Mouse (Mus musculus) A20 (cell line): ENCODE results near the gene Anxa11.
"Not testable (repeated sequence)": the region's sequence is repeated elsewhere in the genome, so short reads cannot be mapped to it uniquely, and the experiment has no call there.

Source experiments
- DNase-seq: peaks from one replicate; pipeline ENCODE4 v3.0.0-alpha.2; 2011; ENCODE audit warnings: low read depth, low spot score

Gene Anxa11

DNA sequence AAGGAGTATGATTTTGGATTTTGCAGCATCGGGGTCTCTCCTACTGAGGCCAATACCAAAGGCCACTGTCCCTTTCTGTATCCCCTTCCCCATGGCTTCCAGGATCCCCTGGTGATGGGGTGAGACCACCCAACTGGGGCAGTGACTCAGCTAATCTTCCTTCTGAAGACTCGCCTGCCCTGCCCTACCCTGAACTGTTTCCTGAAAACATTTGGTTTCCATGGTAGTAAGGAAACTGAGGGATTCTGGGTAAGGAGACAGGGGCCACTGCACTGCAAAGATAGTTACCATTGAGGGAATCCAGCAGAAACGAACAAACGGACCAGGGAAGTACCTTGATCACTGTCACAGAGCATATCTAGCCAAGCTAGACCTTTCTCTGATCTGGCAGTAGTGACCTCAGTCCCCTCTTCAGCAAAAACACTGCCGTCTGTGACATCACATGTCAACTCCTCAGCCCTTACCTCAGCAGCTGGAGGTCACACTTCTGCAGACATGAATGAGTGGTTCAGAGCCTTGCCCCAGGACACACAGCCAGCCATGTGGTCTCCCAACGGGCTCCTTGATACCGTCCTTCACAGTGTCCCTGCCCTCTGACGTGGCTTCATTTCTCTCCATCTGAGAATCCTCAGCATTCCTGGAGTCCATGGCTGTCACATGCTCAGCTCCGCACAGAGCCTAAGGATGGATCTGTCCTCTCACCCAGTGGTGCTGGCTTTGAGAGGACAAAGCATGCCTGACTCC is 27.4 kb downstream of the Anxa11 start:
- no peak for DNase-seq

DNA sequence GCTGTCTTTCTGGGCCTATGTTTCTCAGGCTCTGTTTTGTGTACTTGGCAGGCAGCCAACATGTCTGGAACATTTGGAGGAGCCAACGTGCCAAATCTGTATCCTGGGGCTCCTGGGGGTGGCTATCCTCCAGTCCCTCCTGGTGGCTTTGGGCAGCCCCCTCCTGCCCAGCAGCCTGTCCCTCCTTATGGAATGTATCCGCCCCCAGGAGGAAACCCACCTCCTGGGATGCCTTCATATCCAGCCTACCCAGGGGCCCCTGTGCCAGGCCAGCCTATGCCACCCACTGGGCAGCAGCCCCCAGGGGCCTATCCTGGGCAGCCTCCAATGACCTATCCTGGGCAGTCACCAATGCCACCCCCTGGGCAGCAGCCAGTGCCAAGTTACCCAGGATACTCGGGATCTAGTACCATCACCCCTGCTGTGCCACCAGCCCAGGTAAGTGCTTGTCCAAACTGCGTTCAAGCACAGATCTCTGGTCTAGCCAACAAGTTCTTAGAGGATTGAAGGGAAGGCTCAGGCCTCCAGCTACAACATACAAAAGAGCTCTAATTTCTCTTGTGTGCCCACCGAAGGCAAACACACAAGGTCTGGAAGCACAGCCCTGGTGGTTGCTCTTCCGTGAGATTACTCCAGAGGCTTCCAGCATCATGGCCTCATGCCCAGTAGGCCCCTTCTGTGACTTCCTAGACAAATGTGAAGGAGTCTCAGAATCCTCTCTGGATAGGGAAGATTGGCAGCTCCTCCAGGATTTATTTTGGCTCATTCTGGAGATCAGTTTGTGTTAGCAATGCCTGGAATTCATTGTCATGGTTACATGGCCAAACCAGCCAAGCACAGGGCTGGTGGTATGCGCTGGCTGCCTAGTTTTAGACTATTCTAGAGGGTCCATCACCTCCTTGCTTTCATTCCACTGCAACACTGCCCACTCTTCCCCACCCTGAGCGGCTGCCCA is 30.8 kb downstream of the Anxa11 start:
- DNase-seq: no peak

GRCm38 (mm10) chr14:25876640-25877039 is 34.7 kb downstream of the Anxa11 start:
- DNase-seq: not testable (repeated sequence)

GRCm38 (mm10) chr14:25881769-25882168 is 39.8 kb downstream of the Anxa11 start:
- not testable (repeated sequence) for DNase-seq

DNA sequence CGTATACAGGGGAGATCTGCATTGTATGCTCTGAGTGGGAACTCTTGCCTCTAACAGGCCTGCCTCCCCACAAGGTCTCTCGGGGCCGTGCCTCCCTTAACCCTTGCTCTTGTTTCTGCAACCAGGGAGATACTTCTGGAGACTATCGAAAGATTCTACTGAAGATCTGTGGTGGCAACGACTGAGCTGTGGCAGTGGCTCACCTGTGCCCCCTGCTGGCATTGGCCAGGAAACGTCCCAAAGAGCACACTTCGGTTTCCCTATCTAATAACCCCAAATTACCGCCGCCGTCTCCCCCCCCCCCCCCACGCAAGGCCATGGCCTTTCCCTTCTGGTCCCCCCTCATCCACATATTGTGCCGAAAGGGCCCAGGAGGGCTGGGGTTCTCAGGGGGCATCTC is 43.9 kb downstream of the Anxa11 start:
- not testable (repeated sequence) for DNase-seq

DNA sequence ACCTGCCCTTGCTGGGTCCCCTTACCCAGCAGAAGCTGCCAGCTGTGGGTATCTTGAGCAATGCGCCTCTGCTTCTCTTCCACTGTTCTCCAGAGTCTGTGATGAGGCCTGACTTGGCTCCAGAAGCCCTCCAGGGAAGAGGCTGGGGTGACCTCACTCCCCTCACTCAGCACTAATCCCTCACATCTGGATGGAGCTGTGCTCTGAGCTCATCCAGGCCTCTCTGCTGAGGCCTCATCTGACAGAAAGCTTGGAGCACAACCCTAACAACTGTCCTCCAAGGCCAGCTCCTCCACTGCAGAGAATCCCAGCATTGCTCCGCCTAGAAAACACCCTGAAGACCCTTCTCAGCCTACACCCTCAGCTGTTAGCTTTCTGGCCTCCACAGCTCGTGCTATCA is 52.6 kb downstream of the Anxa11 start:
- not testable (repeated sequence) for DNase-seq

DNA sequence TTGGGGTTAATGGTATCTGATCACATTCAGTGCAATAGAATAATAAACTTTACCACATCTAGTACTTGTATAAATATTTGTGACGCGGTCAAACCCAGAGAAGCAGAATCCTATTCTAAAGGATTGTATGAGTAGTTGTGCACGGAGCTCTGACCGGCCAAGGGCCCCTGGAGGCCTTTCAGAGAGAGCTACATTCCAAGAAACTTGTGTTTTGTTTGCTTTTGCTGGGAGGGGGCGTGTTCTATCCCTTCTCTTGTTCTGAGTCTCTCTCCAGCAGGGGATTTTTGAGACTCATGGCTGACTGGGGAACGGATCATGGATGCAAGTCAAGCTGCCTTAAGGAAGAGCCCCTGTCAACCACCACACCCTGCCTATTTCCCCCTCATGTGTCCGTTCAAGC is 53.7 kb downstream of the Anxa11 start:
- not testable (repeated sequence) for DNase-seq

GRCm38 (mm10) chr14:25903000-25903399 is 61.0 kb downstream of the Anxa11 start, which contains the start of gene Plac9a:
TSS of gene Plac9a (minus strand) at chr14:25903100.
- not testable (repeated sequence) for DNase-seq

GRCm38 (mm10) chr14:25905243-25905642 is 63.3 kb downstream of the Anxa11 start:
- DNase-seq: not testable (repeated sequence)

DNA sequence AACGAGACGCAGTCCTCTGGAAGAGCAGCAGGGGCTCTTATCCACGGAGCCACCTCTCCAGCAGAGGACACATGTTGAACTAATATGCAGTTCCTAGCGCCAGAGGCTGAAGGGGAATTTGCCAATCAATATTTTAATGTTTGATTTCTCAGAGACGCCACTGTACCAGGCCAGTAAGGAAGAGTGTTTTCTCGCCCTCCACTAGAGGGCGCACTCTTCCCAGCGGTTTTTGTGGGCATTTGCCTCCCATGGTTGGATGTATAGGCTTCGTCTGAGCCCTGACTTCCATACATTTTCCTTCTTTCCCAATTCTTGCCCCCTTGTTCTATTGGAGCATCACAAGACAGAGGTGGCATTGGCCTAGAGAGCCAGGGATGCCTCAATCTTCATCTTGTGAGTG is 65.3 kb downstream of the Anxa11 start:
- DNase-seq: not testable (repeated sequence)

GRCm38 (mm10) chr14:25908976-25909375 is 67.0 kb downstream of the Anxa11 start:
- DNase-seq: not testable (repeated sequence)

- DNase-seq: not testable (repeated sequence)
Measured at GRCm38 (mm10) chr14:25918427-25919170, 76.6 kb downstream of the Anxa11 start.

GRCm38 (mm10) chr14:25926814-25927561 is 85.0 kb downstream of the Anxa11 start:
- DNase-seq: not testable (repeated sequence)

DNA sequence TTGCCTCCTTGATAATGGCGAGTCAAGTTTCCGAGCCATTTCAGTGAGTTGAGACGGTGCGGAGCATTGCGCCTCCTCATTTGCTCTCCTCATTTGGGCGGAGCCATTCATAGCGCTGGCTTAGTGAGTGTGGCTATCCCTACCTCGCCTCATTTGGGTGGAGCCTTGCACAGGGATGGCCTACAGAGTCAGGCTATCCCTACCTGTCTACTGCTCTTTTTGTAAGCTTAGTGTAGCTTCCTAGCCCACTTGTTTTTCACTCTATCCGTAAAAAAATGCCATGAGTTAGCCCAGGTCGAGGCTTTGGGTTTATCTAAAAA is 85.6 kb downstream of the Anxa11 start, which contains the start of gene Tmem254a:
Tmem254a (minus strand) TSS at position 111 of the 320 bp plus-strand sequence.
- not testable (repeated sequence) for DNase-seq
